Mouse (Mus musculus) gastrocnemius, postnatal 4 days (tissue): ENCODE results near the gene D17Wsu92e. TPM values are rescaled to one million over a fixed set of nuclear protein-coding genes. Genes with fewer than 3 reads are reported as not detected.

Experiments
- DNase-seq, 2 experiments: peaks; one replicate each; pipeline ENCODE4 v3.0.0; 2021 to 2022; ENCODE audit warnings: low spot score in 2 of 2, mixed read lengths in 2 of 2
- total RNA-seq, 2 experiments: library from RNA; stranded (reverse); gene quantifications; 2 replicates each; pipeline ENCODE4 v1.2.3; 2021

D17Wsu92e gene
- total RNA-seq, 2 experiments from 2014 or later: 69.7 to 74.0 TPM

DNA sequence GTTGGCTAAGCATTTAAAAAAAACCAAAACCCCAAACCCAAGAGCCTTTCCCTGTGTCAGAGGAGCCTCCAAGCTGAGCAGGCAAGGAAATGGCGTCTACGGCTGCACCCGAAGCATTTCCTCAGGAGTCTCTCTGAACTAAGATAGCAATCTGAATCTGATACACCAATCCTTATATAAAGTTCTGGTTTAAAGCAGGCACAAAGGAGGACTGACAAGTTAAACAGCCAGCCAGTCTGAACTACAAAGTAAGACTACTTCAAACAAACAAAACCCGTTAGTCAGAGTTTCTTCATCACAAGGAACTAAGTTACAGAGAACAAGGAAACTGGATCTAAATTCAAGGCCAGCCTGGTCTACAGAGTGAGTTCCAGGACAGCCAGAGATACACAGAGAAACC lies 27.9 kb downstream of the D17Wsu92e start:
- no peak for DNase-seq

DNA sequence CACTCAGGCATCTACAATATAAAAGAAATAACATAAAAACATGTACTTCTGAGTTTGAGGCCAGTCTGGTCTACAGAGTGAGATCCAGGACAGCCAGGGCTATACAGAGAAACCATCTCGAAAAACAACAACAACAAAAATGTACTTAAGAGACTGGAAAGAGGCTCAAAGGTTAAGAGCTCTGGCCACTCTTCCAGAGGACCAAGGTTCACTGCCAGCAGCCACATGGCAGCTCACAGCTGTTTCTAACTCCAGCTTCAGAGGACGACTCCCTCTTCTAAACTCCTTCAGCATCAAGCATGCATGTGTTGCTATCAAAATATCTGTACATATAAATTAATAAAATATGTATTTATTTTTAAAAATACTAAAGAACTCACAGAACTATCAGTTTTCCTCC lies 28.9 kb downstream of the D17Wsu92e start:
- no peak for DNase-seq

DNA sequence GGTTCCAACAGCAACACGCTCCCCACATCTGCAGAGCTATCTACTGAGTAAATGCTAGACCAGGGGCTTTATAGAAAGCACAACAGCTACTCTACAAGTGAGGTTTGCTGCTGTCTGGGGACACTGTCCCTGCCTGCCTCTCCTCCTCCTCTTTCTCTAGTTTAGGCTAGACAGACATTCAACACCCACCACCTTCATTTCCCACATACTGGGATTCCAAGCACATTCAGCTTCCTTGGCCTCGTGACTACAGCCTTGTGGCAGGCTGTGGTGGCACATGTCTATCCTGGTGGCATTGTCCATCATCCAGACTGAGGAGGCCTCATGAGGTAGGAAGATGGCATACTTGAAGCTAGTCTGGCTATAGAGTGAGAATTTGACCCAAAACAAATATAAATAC lies 29.5 kb downstream of the D17Wsu92e start:
- no peak for DNase-seq

DNA sequence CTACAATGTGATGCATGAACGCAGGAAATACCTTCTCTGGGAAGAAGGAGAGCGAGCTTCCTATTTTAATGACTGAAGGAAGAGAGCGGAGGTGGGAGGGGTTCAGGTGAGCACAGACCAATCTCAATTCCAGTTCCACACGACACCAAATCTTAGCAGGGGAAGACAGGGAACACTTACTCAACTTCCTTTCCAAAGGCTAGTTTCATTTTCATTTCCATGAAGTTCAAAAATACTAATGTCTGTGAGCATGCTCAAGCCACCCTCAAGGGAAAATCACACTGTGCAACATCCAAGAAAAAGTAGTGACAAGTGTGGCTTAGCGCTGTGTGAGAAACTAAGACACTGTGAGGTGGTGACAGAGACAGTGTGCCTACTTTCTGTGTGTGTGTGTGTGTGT lies 30.4 kb downstream of the D17Wsu92e start:
- no peak for DNase-seq

DNA sequence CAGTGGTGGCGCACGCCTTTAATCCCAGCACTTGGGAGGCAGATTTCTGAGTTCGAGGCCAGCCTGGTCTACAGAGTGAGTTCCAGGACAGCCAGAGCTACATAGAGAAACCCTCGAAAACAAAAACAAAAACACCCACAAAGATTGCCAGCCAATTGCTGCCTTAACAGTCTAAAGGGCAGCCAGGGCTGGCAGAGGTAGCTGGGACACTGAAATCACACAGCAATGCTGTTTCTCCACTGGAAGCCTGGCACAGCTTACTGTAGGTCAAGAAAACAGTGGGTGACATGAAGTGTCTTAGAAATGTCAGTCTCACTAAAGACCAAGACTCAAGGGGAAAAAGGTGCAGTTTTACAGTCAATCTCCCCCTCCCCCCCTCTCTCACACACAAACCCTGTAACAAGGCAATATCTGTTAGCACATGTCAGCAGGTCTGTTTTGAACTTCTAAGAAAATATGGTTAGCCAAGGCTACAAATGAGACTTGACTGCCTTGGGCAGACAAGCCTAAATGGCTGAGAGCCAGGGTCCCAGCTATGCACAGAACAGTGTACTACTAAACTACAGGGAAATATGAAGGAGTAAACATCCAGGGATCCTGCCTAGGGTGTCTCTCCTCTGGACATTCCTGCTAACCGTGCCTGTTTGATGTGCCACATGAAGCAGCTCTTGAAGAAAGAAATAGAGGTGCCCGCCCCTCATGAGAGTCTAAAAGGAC lies 31.8 kb downstream of the D17Wsu92e start:
- no peak for DNase-seq

DNA sequence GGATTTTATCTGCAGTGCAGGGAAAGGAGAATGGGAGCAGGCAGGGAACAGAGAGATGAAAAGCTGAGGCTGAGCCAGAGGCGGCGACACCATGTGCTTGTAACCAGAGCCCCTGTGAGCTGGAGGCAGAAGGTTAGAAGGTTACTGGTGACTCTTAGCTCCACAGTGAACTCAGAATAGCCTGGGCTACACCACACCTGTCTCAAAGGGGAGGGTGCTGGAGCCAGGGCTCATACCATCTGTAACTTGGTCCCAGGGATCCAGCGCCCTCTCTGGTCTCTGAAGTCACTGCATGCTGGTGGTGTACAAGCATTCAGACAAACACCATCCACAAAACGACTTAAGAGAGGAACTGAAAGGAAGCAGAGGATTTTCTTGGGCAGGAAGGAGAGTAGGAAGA lies 36.9 kb downstream of the D17Wsu92e start:
- DNase-seq: no peak

DNA sequence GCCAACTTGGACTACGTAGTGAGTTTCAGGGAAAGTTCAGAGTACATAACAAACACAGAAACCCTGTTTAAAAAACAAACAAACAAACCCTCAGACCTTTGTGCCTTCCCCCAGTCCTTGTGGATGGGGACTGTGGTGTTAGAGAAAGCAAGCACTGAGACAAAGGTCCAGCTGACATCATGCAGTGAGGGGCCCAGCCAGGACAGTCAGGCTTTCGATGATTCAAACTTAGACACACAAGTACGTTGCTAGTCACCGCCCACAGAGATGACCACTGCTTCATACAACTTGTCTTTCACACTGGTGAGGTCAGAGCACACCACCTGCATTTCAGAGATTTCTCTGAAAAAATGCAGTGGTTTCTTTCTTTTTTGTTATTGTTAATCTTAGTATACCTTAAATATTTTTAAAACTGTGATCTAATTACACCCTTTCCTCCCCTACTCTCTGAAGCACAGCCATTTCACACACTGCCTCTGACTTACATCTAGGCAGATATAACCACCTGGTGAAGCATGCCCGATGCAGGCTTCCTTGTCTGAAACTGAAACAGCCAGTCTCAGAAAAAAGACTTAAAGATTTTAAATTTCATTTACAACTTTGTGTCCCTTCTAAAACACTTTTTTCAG lies 39.3 kb downstream of the D17Wsu92e start:
- DNase-seq: no peak

DNA sequence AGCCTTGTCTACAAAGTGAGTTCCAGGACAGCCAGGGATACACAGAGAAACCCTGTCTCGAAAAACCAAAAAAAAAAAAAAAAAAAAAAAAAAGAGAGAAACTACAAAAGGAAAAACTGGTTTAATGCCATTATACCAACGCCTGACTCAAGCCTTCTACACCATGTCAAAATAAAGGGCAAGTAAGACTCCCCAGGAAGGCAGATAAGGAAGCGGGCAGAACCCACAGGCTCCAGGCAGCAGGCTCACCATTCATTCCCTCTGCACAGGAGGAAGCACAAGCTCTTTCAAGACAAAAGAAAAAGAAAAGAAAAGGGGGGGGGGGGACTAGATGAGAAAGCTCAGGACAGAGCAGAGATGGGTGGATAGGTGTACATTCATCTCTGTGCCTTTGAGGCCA lies 40.7 kb downstream of the D17Wsu92e start:
- DNase-seq: no peak

DNA sequence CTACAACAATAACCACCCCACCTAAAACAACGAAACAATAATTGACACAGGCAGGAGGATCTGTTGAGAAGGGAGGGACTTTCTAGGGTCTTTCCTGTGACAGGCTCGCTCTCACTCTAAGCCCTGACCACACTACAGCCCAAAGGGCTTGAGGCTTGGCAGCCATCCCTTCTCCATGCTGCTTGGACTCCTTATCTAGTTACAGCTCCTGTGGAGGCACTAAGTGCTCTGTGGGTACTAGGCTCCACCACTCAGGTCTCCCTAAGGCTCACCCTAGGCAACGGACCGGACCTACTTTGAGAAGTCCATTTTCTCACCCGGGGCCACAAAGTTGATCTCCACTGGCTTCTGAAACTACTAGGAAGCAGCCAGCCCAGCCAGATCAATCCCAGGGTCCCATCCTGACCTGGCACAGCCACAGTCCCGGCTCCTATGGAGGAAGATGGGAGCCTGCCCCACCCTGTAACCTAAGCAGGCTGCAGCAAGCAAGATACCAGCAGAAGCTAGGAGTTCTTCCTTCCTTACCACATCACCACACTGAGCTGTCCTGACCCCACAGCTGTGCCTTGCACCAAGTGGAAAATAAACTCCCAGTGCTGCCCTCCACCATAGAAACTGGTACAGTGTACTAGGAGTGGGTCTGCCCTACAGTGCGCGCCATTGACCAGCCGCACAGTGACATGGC lies 41.6 kb downstream of the D17Wsu92e start:
- DNase-seq: no peak

DNA sequence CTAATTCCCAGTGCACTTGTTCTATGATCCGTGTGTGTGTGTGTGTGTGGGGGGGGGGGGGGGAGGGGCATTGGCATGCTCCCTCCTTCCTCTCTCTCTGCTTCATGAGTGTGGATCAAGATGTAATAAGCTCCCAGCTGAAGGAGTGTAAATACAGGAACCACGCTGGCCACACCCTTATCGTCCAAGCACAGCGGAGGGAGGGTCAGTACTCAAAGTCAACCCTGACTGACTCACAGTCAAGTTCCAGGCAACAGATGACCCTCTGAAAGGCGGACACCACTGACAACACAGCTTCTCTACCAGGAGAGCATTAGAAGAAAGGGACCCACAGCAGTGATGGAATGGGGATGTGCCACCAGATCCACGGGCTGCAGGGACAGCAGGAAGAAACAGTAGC lies 42.6 kb downstream of the D17Wsu92e start:
- DNase-seq: no peak

DNA sequence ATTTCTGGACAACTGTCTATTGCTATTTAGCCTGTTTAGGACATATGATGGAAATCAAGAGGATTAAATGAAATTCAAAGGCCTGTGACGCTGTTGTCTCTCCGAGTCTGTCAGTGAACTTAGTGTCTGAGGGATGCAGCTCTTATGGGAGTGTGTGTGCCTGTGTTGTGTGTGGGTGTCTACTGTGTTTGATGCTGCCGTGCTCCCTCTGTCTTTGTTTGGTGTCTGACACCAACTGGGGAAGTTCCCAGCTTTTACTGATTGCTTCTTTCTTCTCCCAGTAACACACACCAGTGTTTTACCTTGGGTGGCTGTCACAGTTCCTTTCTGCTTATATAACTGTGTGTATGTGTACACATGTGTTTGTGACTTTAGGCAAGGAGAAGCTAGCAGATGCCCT lies 46.2 kb downstream of the D17Wsu92e start:
- DNase-seq: no peak

DNA sequence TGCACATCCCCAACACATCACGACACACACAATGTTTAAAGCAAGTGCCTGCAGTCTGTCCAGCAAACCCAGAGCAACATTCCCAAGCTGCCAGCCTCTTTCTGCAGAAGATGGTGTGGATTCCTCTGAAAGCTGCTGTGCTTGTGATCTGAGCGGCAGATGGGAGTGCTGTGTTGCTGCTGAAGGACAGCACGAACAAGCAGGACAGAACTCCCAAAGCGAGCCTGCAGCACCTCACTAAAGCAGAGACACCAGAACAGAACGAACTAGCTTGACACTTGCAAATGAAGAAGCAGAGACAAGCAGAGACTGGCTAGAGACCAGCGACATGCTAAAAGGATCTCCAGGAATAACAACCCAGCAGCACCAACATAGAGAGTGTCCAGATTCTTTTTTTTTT lies 48.8 kb downstream of the D17Wsu92e start:
- DNase-seq: no peak

DNA sequence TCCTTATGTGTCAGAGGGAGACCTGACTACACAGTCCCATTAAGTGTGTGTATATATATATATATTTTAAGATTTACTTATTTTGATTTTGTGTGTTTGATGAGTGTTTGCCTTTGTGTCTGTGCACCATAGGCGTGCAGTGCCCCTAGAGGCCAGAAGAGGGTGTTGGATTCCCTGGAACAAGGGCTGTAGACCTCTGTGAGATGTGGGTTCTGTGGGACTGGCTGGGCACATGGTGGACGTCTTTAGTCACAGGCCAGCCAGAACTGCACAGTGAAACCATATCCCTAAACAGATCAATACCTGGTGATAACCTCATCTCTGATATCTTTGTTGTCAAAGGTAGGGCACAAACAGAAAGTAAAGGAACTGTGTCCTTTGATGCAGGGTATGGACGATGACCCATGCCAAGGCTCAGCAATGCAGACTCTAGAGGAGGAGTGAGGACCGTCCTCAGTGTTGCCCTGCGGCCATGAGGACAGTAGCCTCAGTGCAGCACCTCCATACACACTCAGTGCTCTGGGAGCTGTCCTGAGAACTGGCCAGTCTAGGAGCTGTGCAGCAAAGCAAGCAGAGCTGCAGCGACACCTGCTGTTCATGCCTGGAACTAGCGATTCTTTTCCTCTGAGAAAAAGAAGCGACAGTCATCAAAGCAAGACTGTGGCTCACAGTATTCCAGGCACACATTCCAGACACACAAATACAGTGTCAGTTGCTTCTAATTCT lies 51.5 kb downstream of the D17Wsu92e start:
- DNase-seq: peak; percentile 40 to 72

DNA sequence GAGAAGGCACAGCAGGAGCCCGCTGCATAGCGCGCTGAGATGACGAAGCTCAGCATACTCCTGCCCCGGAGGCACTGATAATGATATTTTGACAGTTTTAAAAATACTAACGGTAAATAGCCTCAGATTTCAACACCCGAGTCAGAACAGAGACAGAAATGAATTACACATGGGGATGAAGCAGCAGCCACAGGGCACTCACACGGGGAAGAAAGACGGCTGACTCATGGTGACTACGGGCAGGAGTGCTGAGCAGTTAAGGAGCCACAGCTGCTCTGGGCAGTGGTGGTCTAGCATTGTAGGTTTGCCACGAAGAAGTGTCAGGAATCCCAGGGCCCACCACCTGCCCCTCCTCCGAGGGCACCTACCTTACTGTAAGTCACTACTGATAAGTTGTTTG lies 52.9 kb downstream of the D17Wsu92e start:
- no peak for DNase-seq

DNA sequence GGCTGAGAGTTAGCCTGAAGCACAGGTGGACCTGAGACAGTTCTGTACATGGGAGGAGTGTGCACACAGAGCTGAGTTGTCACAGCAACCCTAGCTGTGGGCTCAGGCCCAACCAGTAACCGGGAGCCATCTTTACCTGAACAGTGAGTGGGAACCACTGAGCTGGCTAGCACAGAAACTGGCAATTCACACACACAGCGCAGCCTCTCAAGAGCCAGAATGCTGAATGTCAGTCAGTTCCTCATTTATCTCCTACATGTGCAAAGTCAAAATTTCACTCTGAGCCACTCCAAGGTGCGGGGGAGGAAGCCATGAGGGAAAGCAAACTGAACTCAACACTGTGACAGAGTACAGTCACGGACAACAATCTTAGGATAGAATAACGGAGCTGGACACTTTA lies 53.3 kb downstream of the D17Wsu92e start:
- no peak for DNase-seq

DNA sequence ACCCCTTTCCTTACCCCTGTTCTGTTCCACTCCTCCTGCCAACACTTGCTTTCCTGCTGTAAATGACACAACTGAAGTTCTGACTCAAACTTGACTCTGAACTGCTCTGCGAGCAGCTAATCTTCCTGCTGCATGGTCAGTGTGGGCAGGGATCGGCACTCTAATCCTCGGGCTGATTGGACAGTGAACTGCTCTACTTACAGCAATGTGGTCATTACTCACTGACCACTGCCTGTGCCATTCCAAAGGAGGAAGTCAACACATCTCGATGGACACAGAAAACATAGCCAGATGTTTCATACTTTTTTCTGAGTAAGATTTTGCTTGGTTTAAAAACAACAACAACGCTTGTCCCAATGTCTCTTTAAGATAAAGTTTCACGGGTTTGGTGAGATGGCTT lies 55.4 kb downstream of the D17Wsu92e start:
- DNase-seq: no peak

DNA sequence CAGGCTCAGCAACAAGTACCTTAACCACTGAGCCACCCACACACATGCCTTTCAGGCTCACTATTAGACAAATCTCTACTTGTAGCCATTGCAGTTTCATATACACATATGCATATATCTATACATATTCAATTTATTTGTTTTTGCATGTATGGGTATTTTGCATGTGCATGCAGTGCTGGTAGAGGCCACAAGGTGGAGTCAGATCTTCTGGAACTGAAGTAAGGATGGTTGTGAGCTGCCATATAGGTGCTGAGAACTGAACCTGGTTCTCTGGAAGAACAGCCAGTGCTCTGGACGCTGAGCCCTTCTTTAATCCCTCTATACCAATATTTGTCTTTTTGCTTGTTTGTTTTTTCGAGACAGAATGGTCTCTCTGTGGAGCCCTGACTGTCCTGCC lies 56.0 kb downstream of the D17Wsu92e start:
- no peak for DNase-seq

DNA sequence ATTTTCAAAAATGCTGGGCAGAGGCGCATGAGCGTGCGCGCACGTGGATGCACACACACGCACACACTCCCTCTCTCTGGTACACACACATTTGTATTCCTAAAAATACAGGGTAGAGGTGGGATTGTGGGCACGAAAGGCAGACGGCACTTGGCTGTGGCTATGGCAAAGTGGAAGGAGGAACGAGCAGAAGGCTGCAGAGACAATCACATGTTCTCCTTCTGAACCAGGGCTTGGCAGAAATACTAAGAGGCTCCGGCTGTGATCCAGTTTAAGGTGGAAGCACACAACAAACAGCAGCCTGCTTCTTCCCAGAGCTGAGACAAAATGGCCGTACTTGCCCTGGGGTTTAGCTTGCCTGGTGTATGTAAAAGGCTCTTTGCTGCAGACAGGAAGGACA lies 57.6 kb downstream of the D17Wsu92e start:
- no peak for DNase-seq

DNA sequence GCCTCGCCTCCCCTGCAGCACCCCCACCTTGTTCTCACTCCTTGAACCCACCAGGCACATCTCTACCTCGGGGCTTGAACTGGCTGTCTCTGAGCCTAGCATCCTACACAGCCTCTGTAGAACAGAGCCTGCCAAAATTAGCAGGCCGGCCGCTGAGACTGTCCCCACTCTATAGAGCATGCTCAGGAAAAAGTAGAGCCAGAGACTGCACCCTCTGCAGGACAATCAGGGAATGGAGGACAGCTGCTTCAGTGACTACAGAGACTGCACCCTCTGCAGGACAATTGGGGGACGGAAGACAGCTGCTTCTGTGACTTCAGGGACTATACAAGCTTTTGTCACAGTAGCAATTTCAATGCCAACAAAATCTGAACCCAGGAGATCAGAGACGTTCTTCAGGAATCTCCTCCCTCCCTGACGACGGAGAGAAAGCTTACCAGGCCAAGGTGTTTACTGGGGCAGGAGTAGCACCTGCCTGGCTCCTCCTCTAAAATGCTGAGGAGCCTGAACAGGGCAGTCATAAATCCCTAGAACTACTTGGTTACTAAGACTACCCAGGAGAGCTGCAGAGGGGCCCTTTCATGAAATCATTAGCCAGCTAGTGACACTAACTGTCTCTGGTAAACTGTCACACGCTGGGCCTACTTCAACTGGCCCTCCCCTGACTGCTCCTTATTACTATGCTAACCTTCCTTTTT lies 58.7 kb downstream of the D17Wsu92e start:
- peak; percentile 50 to 84 for DNase-seq

DNA sequence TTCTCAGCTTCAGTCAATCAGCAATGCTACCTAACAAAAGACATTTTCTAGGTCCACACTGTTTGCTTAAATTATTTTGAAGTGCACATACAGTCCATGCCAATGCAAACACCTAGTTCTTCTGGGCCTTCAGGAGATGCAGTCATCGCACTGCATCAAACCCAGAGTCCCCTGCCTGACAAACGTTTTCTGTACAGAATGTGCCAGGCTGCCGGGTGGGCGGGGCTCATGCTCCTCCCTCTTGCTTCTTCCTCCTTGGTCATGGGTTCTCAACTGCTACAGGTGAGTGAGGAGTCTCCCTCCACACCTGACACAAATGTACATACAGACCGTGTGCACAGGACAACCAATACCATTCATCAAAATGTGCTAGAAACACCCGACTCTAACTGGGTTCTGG lies 60.3 kb downstream of the D17Wsu92e start:
- DNase-seq: no peak
